Mouse (Mus musculus): ENCODE results near the gene Spint1.

DNA sequence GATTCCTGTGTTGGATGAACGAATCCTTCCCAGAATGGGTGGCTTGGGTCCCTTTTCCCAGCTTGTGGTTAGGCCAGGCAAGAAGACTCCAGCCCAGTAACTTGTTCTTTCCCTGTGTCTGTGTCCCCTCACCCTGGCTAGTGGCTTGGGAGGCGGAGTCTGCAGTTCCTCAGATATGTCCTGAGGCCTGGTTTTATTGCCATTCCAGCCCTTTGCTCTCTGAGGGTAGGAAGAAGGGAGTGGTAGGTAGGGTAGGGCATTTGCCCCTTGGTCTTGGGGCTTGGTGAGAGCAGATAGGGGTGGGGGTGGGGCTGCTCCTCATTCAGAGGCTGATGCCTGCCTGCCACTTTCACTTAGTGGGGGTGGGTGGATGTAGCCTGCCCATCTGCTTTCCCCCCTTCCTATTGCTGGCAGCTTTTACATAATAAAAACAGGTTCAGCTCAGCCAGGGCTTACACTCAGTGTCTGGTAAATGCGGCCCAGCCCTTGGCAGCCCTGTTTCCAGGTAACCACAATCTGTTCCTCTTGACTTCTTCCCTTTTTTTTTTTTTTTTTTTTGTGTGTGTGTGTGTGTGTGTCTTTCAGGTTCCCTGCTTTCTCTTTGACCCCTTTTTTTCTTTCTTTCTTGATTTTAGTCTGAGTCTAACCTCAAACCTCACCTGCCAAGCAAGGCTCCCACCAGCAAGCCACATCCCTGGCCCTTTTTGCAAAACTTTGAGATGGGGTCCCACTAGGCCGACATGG lies 3.1 kb downstream of the Spint1 start:
- TF ChIP-seq POLR2A (IDR thresholded peaks at IDR 0.05; ENCODE audit: low read depth, low read length) (peak; percentile 86; the same call in 1 of the 2 replicates), CTCF (IDR thresholded peaks at IDR 0.05; ENCODE audit: extremely low read depth, insufficient read length, insufficient replicate concordance, low read depth, low read length) (no peak)
